Mouse (Mus musculus) forebrain, embryonic 16.5 days (tissue): ENCODE measurements around the gene Mcm10. TPM values are rescaled to one million over a fixed set of nuclear protein-coding genes. Genes with fewer than 3 reads are reported as not detected.

ENCODE experiments used
- ATAC-seq: fragments of 200-750 bp; cut with Nextera tagmentation; 2 replicates; pipeline ENCODE4 v1.8.0; 2017; ENCODE audit warnings: mild to moderate bottlenecking, moderate library complexity
- H3K27ac ChIP-seq: fragments of 300-500 bp; sonication (generic); 2 replicates; pipeline ENCODE4 v1.5.1; 2014; ENCODE audit warnings: low read length, control low read depth
- H3K27me3 ChIP-seq: fragments of 300-500 bp; sonication (generic); replicated peaks from 2 replicates; pipeline ENCODE4 v1.6.1; 2014; ENCODE audit warnings: low read length; ENCODE audit not compliant: control insufficient read depth, insufficient read depth
- H3K36me3 ChIP-seq: fragments of 300-500 bp; sonication (generic); 2 replicates; pipeline ENCODE4 v1.6.1; 2014; ENCODE audit not compliant: control insufficient read depth, insufficient read depth
- H3K4me1 ChIP-seq: fragments of 300-500 bp; sonication (generic); replicated peaks from 2 replicates; pipeline ENCODE4 v1.6.1; 2014; ENCODE audit warnings: low read length; ENCODE audit not compliant: control insufficient read depth, insufficient read depth
- H3K4me2 ChIP-seq: fragments of 300-500 bp; sonication (generic); 2 replicates; pipeline ENCODE4 v1.6.1; 2014; ENCODE audit warnings: mild to moderate bottlenecking, low read length, control low read depth
- H3K4me3 ChIP-seq: fragments of 300-500 bp; sonication (generic); replicated peaks from 2 replicates; pipeline ENCODE4 v1.5.1; 2014; ENCODE audit warnings: mild to moderate bottlenecking, low read length, control low read depth
- H3K9ac ChIP-seq: fragments of 300-500 bp; sonication (generic); replicated peaks from 2 replicates; pipeline ENCODE4 v1.6.1; 2014; ENCODE audit warnings: low read depth, low read length, control low read depth
- H3K9me3 ChIP-seq: fragments of 300-500 bp; sonication (generic); 2 replicates; pipeline ENCODE4 v1.6.1; 2016; ENCODE audit warnings: low read length; ENCODE audit not compliant: control insufficient read depth
- WGBS: fragments of 180-500 bp; shearing (Covaris S2); extraction: QIAGEN DNeasy Blood & Tissue Kit; methylation state at CpG from one replicate; pipeline ENCODE4 v1.1.7; 2014; 5-methylcytosine and 5-hydroxymethylcytosine counted together
- polyA plus RNA-seq: library from polyadenylated mRNA; unstranded; fragments of >200 nt; fragmentation: Nextera tagmentation; extraction: Ambion mirVana; gene quantifications from 2 replicates; pipeline ENCODE4 v1.2.1, GENCODE M21; 2015

Mcm10 gene
- polyA plus RNA-seq, 1 experiment from 2014 or later = 10.5 TPM

GRCm38 (mm10) chr2:5034801-5035200, 22.2 kb upstream of the Mcm10 start:
- Histone ChIP-seq H3K4me2 (no peak overlapping the region), H3K9ac (no peak overlapping the region), H3K4me3 (no peak overlapping the region), H3K4me1 (peaks cover 9% of the 10 kb centered on the region), H3K27ac (no peak overlapping the region), H3K36me3 (no peaks in the 10 kb centered on the region), H3K27me3 (no peaks in the 10 kb centered on the region), H3K9me3 (no peaks in the 10 kb centered on the region)
- 85% methylated on average over 8 of the region's 8 CpGs for WGBS
- ATAC-seq = no peak

GRCm38 (mm10) chr2:5033546-5034420, 21.2 kb upstream of the Mcm10 start:
- peaks cover 9% of the 10 kb centered on the region for H3K4me1 ChIP-seq
- no peaks in the 10 kb centered on the region for H3K27me3 ChIP-seq
- no peak overlapping the region for H3K4me2 ChIP-seq
- no peaks in the 10 kb centered on the region for H3K9me3 ChIP-seq
- no peak overlapping the region for H3K4me3 ChIP-seq
- no peak overlapping the region for H3K9ac ChIP-seq
- H3K36me3 ChIP-seq = no peaks in the 10 kb centered on the region
- H3K27ac ChIP-seq = no peak overlapping the region
- no peak for ATAC-seq
- 68% methylated on average over 14 of the region's 15 CpGs for WGBS

- Histone ChIP-seq H3K9me3 (no peaks in the 10 kb centered on the region), H3K27me3 (no peaks in the 10 kb centered on the region), H3K9ac (no peak overlapping the region), H3K4me1 (peaks cover under 1% of the 10 kb centered on the region), H3K36me3 (no peaks in the 10 kb centered on the region), H3K4me3 (no peak overlapping the region), H3K27ac (no peak overlapping the region), H3K4me2 (no peak overlapping the region)
- ATAC-seq = no peak
- 79% methylated on average over 5 of the region's 5 CpGs for WGBS
Measured at GRCm38 (mm10) chr2:5032665-5033064, 20.1 kb upstream of the Mcm10 start.

- 61% methylated on average over 7 of the region's 7 CpGs for WGBS
- no peaks in the 10 kb centered on the region for H3K9me3 ChIP-seq
- H3K27me3 ChIP-seq = no peaks in the 10 kb centered on the region
- no peaks in the 10 kb centered on the region for H3K36me3 ChIP-seq
- no peak overlapping the region for H3K27ac ChIP-seq
- no peak overlapping the region for H3K4me3 ChIP-seq
- H3K4me1 ChIP-seq = no peaks in the 10 kb centered on the region; the same call in 1 of the 2 replicates
- no peak for ATAC-seq
- no peak overlapping the region for H3K9ac ChIP-seq
- H3K4me2 ChIP-seq = no peak overlapping the region
Measured at GRCm38 (mm10) chr2:5031215-5031614, 18.6 kb upstream of the Mcm10 start.

GRCm38 (mm10) chr2:5029808-5030207, 17.2 kb upstream of the Mcm10 start:
- 88% methylated on average over 4 of the region's 4 CpGs for WGBS
- no peak overlapping the region for H3K4me2 ChIP-seq

GRCm38 (mm10) chr2:5028047-5028446, 15.5 kb upstream of the Mcm10 start:
- H3K36me3 ChIP-seq = no peaks in the 10 kb centered on the region
- H3K27me3 ChIP-seq = no peaks in the 10 kb centered on the region
- H3K4me1 ChIP-seq = no peaks in the 10 kb centered on the region
- no peak overlapping the region for H3K9ac ChIP-seq
- H3K27ac ChIP-seq = no peak overlapping the region
- H3K4me2 ChIP-seq = no peak overlapping the region
- 83% methylated on average over 7 of the region's 7 CpGs for WGBS
- H3K9me3 ChIP-seq = no peaks in the 10 kb centered on the region
- H3K4me3 ChIP-seq = no peak overlapping the region
- no peak for ATAC-seq

More at GRCm38 (mm10) chr2:5029808-5030207, 17.2 kb upstream of the Mcm10 start:
- no peaks in the 10 kb centered on the region for H3K9me3 ChIP-seq
- H3K9ac ChIP-seq = no peak overlapping the region
- no peaks in the 10 kb centered on the region; the same call in 1 of the 2 replicates for H3K4me1 ChIP-seq
- no peak overlapping the region for H3K27ac ChIP-seq
- no peaks in the 10 kb centered on the region for H3K36me3 ChIP-seq
- no peak for ATAC-seq
- H3K27me3 ChIP-seq = no peaks in the 10 kb centered on the region
- no peak overlapping the region for H3K4me3 ChIP-seq

- no peaks in the 10 kb centered on the region for H3K36me3 ChIP-seq
- H3K9me3 ChIP-seq = no peaks in the 10 kb centered on the region
- H3K9ac ChIP-seq = no peak overlapping the region
- no peaks in the 10 kb centered on the region for H3K4me1 ChIP-seq
- no peaks in the 10 kb centered on the region for H3K27me3 ChIP-seq
- H3K4me3 ChIP-seq = no peak overlapping the region
- no peak overlapping the region for H3K4me2 ChIP-seq
- ATAC-seq = no peak
- WGBS = 56% methylated on average over 6 of the region's 6 CpGs
- H3K27ac ChIP-seq = no peak overlapping the region
Measured at GRCm38 (mm10) chr2:5027057-5027456, 14.5 kb upstream of the Mcm10 start.

GRCm38 (mm10) chr2:5025162-5025733, 12.7 kb upstream of the Mcm10 start:
- 50% methylated on average over 3 of the region's 4 CpGs for WGBS
- H3K27me3 ChIP-seq = no peaks in the 10 kb centered on the region
- no peaks in the 10 kb centered on the region for H3K9me3 ChIP-seq
- no peak overlapping the region for H3K4me2 ChIP-seq
- H3K36me3 ChIP-seq = no peaks in the 10 kb centered on the region
- no peaks in the 10 kb centered on the region for H3K4me1 ChIP-seq
- ATAC-seq = no peak
- H3K4me3 ChIP-seq = no peak overlapping the region
- no peak overlapping the region for H3K9ac ChIP-seq
- no peak overlapping the region for H3K27ac ChIP-seq

- H3K27me3 ChIP-seq = no peaks in the 10 kb centered on the region
- 85% methylated on average over 14 of the region's 14 CpGs for WGBS
- H3K4me1 ChIP-seq = no peaks in the 10 kb centered on the region
- no peak overlapping the region for H3K4me2 ChIP-seq
- no peak overlapping the region for H3K4me3 ChIP-seq
- H3K9me3 ChIP-seq = no peaks in the 10 kb centered on the region
- H3K27ac ChIP-seq = no peak overlapping the region
- H3K9ac ChIP-seq = no peak overlapping the region
- no peaks in the 10 kb centered on the region for H3K36me3 ChIP-seq
- no peak for ATAC-seq
Measured at GRCm38 (mm10) chr2:5023699-5024399, 11.3 kb upstream of the Mcm10 start.
